In the genomic region with DNA sequence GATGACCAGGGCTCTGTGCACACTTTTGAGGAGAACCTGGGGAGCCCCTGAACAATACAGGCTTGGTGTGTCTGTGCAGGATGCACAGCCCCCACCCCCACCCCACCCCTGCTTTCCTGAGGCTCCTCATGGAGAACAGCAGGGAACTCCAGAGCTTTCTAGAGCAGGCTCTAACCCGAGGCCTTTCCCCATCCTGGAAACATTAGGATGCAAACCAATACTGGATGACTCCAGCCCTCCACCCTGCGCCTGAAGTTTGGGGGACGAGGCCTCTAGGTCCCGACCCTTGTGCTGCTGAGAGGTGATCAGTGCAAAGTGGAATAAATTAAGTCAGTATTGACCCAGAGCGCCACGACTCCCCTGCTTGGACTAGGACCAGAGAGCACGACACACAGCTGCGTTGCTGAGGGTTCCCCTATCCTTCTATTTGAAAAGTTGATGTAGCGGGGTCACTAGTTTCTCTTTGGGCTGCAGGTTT, we compare ENCODE assay signal across 10 mouse cellular contexts. TPM values are rescaled to one million over a fixed set of nuclear protein-coding genes. Genes with fewer than 3 reads are reported as not detected.
DNase-seq lines count a peak whose midpoint lies in the region; ATAC-seq and TF ChIP-seq lines count a peak whose summit lies in the region.
"Had no signal": no experiment of that assay in that cellular context is flagged by ENCODE, and none has a peak within 500 bp of the region (broad histone marks: within the 10 kb centered on the region; RNA-seq: fewer than 3 reads in every experiment).

No protein-coding gene starts in this region.

- H3K4me2 ChIP-seq in heart, embryonic 12.5 days: peak overlapping the region; percentile 72
- peak overlapping the region; percentile 48 for H3K4me2 ChIP-seq in liver, embryonic 14.5 days (ENCODE audit: low read depth)

- H3K27me3 ChIP-seq in heart, embryonic 12.5 days (replicated peaks): peaks cover 100% of the 10 kb centered on the region
- no peaks in the 10 kb centered on the region for H3K27me3 ChIP-seq in ES-Bruce4 (ENCODE audit: control insufficient read depth, insufficient read depth, low read length, poor library complexity, severe bottlenecking)
- H3K27me3 ChIP-seq in hindbrain, embryonic 10.5 days (ENCODE audit: insufficient read depth, poor library complexity, severe bottlenecking): peaks cover 100% of the 10 kb centered on the region
- peaks cover 88% of the 10 kb centered on the region for H3K27me3 ChIP-seq in liver, embryonic 14.5 days (ENCODE audit: control insufficient read depth, insufficient read depth, low read length)

- no peak for TF ChIP-seq POLR2A in ES-Bruce4 (IDR thresholded peaks at IDR 0.05; ENCODE audit: insufficient read depth, low read length)

- no peak for TF ChIP-seq CTCF in ES-Bruce4 (IDR thresholded peaks at IDR 0.05; ENCODE audit: low read depth, low read length)
- TF ChIP-seq CTCF in liver, embryonic 14.5 days (IDR thresholded peaks at IDR 0.05; ENCODE audit: low read depth): no peak

- peaks cover 63% of the 10 kb centered on the region for H3K4me1 ChIP-seq in heart, embryonic 12.5 days (replicated peaks)
- H3K4me1 ChIP-seq in ES-Bruce4 (ENCODE audit: control insufficient read depth, insufficient read depth, low read length): peaks cover 17% of the 10 kb centered on the region
- peaks cover 98% of the 10 kb centered on the region for H3K4me1 ChIP-seq in hindbrain, embryonic 10.5 days (replicated peaks)
- no peaks in the 10 kb centered on the region for H3K4me1 ChIP-seq in liver, embryonic 14.5 days (replicated peaks; ENCODE audit: control insufficient read depth in 2 of 2, insufficient read depth in 2 of 2, low read length in 1 of 2)

- H3K27ac ChIP-seq in heart, embryonic 12.5 days (ENCODE audit: poor library complexity, severe bottlenecking): no peak overlapping the region
- H3K27ac ChIP-seq in ES-Bruce4 (ENCODE audit: insufficient read depth, low read length): peak overlapping the region; percentile 0; the same call in 1 of the 2 replicates
- H3K27ac ChIP-seq in hindbrain, embryonic 10.5 days: peak overlapping the region; percentile 71
- no peak overlapping the region for H3K27ac ChIP-seq in liver, embryonic 14.5 days
- H3K27ac ChIP-seq: left cerebral cortex, adult 2 months had no signal

- 13% methylated on average over 9 of the region's 9 CpGs for WGBS in heart, embryonic 12.5 days
- WGBS in hindbrain, embryonic 10.5 days: 8% methylated on average over 9 of the region's 9 CpGs
- 30% methylated on average over 9 of the region's 9 CpGs for WGBS in liver, embryonic 14.5 days (ENCODE audit: insufficient replicate concordance)

- DNase-seq in heart, adult 8-10 months (ENCODE audit: low spot score): no peak
- no peak for DNase-seq in hindbrain, embryonic 10.5 days (ENCODE audit: low spot score)
- no peak for DNase-seq in liver, embryonic 14.5 days (ENCODE audit: low read depth in 3 of 3, low spot score in 3 of 3)
- no peak for DNase-seq in adrenal gland, adult 2 months
- DNase-seq in gastrocnemius, postnatal 25 days: no peak

- no peak for TF ChIP-seq EP300 in ES-Bruce4 (IDR thresholded peaks at IDR 0.05; ENCODE audit: insufficient read depth, low read depth, low read length)
- no peak for TF ChIP-seq EP300 in liver, embryonic 14.5 days (IDR thresholded peaks at IDR 0.05; ENCODE audit: low read depth)

- peak overlapping the region; percentile 47 for H3K4me3 ChIP-seq in heart, embryonic 12.5 days
- peak overlapping the region; percentile 58 for H3K4me3 ChIP-seq in ES-Bruce4 (ENCODE audit: low read depth, low read length)
- H3K4me3 ChIP-seq in hindbrain, embryonic 10.5 days: peak overlapping the region; percentile 77
- no peak overlapping the region for H3K4me3 ChIP-seq in liver, embryonic 14.5 days (ENCODE audit: insufficient read depth in 1 of 2, low read depth in 2 of 2, low read length in 2 of 2)
- H3K4me3 ChIP-seq: left cerebral cortex, adult 2 months had no signal

- H3K9me3 ChIP-seq in heart, embryonic 12.5 days (replicated peaks): no peaks in the 10 kb centered on the region; the same call in 1 of the 2 replicates
- H3K9me3 ChIP-seq in ES-Bruce4 (replicated peaks; ENCODE audit: control insufficient read depth, insufficient read depth, low read length, poor library complexity, severe bottlenecking): no peaks in the 10 kb centered on the region
- no peaks in the 10 kb centered on the region for H3K9me3 ChIP-seq in hindbrain, embryonic 10.5 days
- H3K9me3 ChIP-seq in liver, embryonic 14.5 days (ENCODE audit: control insufficient read depth, low read length): no peaks in the 10 kb centered on the region

- no peak overlapping the region for H3K9ac ChIP-seq in heart, embryonic 12.5 days
- no peak overlapping the region for H3K9ac ChIP-seq in ES-Bruce4 (ENCODE audit: low read depth, poor library complexity, severe bottlenecking)
- H3K9ac ChIP-seq in liver, embryonic 14.5 days (replicated peaks): no peak overlapping the region

- no peaks in the 10 kb centered on the region for H3K36me3 ChIP-seq in heart, embryonic 12.5 days
- peaks cover 10% of the 10 kb centered on the region for H3K36me3 ChIP-seq in ES-Bruce4 (ENCODE audit: control insufficient read depth, insufficient read depth, low read length, poor library complexity, severe bottlenecking)
- no peaks in the 10 kb centered on the region for H3K36me3 ChIP-seq in hindbrain, embryonic 10.5 days
- H3K36me3 ChIP-seq in liver, embryonic 14.5 days (replicated peaks; ENCODE audit: control insufficient read depth, insufficient read depth, low read depth): no peaks in the 10 kb centered on the region

- ATAC-seq in heart, embryonic 12.5 days (ENCODE audit: insufficient number of reproducible peaks, low FRiP score): no peak
- no peak for ATAC-seq in liver, embryonic 14.5 days (ENCODE audit: insufficient read depth)
- ATAC-seq in erythroblast, adult 5-6 weeks (replicated peaks; ENCODE audit: low FRiP score, poor library complexity, severe bottlenecking): no peak

RNA-seq across cellular contexts. Expression of a gene that starts 4.4 kb away (rescaled TPM):
- polyA plus RNA-seq in heart, embryonic 12.5 days (2016; fragmentation: Nextera tagmentation; extraction: Ambion mirVana): 0.18 TPM in 1 of 2 replicates, not detected in the other
- total RNA-seq in heart, adult 8-10 months (2022): under 1 TPM in 1 of 4 experiments, not detected in 3; 0.22 TPM
- polyA plus RNA-seq in ES-Bruce4 (2011; ENCODE audit: insufficient read depth, insufficient read length, low read depth, missing spikeins): 5.7 and 7.1 TPM in 2 replicates
- 27.2 and 41.2 TPM in 2 replicates for polyA plus RNA-seq in hindbrain, embryonic 10.5 days (2016; fragmentation: Nextera tagmentation; extraction: Ambion mirVana)
- polyA plus RNA-seq in liver, embryonic 14.5 days (2012; rRNA removed): 0.55 and 0.73 TPM in 2 replicates
- 0.58 and 0.63 TPM in 2 replicates for polyA plus RNA-seq in liver, embryonic 14.5 days (2014; fragmentation: Nextera tagmentation; extraction: Ambion mirVana)
- not detected for total RNA-seq in adrenal gland, adult 2 months (2021)
- polyA plus RNA-seq in adrenal gland, adult 2 months (2012; rRNA removed): 0.10 TPM in 1 of 2 replicates, not detected in the other
- 1.0 TPM in 1 of 2 replicates, not detected in the other for total RNA-seq in erythroblast, adult 5-6 weeks (2015; ENCODE audit: low replicate concordance)
- total RNA-seq in erythroblast, adult 5-6 weeks (2017; ENCODE audit: low replicate concordance): not detected in 2 replicates
- under 1 TPM in 1 of 2 experiments, not detected in 1; 0.23 TPM for total RNA-seq in gastrocnemius, postnatal 25 days (2021)
- total RNA-seq: adrenal gland, postnatal 10 days had no signal

Comparison
In these comparisons a context has a peak if more than half of its experiments do, and no peak if none do; other contexts are left out.
1. H3K27ac ChIP-seq: peak in ES-Bruce4 (single experiment) and hindbrain, embryonic 10.5 days (single experiment); none in heart, embryonic 12.5 days (single experiment) and liver, embryonic 14.5 days (single experiment).
2. H3K4me3 ChIP-seq: peak in heart, embryonic 12.5 days (single experiment), ES-Bruce4 (single experiment) and hindbrain, embryonic 10.5 days (single experiment); none in liver, embryonic 14.5 days (0 of 2).